Mouse (Mus musculus): ENCODE data around the gene Rab3a. TPM values are rescaled to one million over a fixed set of nuclear protein-coding genes. Genes with fewer than 3 reads are reported as not detected.

Rab3a gene
- total RNA-seq, 4 experiments from 2014 or later = 46.3 to 60.7 (median 50.6) TPM

DNA sequence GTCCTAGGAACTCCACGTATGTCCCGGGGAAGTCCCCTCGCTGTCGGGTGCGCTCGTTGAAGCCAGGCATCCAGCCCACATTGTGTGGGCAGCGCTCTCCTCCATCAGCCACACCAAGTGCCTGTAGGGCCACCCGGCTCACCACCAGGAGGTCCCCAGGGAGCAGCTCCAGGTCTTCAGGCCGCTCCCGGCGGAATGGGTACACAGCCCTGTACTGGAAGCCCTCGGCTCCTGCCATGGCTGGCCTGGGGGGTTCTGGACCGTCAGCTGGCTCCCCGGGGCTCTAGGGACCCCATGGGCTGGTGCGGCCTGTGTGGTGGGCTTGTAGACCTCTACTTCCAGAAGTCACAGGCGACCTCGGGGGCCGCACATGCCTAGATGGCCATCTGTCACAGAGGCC, 20.3 kb downstream of the Rab3a start:
- DNase-seq (ENCODE audit: low spot score) = no peak

DNA sequence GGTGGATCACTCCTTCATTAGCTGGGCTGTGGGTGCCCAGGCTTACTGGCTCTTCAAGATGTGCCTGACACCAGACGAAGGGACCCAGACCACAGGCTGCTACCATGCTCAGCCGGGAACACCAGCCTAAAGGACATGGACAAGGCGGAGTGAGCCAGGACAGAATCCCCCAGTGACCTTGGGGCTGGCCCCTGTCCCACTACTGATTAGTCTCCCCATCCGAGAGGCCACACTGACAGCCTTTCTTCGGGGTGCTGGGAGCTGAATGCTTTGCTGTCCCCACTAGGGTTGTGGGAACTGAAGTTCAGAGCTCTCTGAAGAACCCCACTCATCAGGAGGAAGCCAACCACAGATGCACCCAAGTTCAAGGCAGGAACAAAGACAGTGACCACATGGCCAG, 20.7 kb downstream of the Rab3a start:
- no peak for DNase-seq (ENCODE audit: low spot score)

DNA sequence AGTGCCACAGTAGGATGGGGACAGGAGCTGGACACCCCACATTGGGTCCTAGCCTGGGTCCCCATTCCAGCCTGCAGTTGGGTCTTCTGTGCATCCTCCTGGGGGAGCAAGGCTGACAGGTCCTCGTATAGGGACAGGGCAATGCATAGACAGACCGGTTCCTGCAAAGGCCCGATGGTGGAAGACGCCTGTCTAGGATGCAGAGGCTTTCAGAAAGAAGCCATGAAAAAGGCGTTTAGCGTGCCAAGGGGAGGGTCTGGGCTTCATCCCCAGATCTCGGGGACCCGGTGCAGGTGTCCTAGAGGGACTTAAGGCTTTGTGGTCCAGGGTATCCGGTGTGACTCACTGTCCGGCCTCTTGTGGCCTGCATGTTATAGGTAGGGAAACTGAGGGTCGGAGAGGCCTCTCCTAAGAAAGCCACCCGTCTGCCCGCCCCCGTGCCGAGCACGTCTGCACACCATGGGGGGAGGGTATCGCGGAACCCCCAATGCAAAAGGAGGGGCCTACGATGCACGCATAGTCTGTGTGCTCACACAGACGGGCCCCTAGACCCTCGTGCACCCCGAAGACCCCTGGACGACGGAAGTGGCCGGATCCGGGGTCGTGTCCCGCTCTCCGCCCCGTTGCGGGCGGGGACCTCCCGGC, 21.5 kb downstream of the Rab3a start:
- DNase-seq (ENCODE audit: low spot score) = no peak

DNA sequence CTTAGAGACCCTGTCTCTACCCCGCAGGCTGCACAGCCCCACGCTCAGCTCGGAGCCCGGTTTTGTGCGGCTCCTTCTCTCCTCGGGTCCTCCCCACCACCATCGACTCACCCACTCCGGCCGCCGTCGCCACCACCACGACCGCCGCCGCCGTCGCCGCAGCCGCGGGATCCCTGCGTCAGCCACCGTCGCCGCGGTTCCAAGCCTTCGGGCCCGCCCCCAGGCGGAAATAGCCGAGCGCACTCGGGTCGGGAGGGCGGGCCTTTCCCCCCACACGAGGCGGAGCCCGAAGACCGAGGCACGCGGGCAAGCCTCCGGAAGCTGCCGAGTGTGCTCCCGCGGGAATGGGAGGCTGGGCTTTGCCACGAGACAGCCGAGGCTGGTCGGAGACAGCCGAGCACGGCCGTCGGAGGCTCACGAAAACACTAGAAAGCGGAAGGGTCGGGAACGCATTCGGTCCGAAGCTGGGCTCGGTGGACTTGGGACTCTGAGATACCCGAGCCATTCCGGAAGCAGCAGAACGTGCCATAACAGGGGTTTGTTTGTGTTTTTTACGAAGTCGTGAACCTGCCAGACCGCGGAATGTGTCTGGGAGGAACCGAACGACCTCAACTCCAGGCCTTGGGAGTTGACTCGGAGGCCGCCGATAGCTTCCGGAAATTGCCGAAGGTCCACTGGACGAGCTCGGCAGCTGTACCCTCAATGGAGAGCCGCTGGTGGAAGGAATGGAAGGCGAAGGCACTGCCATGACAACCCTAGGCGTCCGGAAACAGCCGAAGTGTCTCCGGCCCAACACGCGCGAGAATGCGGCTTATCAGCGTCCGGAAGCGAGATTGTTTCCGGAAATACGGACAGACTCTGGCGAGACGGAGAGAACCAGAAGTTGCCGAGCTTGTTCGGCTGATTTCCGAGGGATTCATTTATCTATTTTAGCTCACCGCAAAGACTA, 22.3 kb downstream of the Rab3a start, which contains the start of gene Pik3r2:
Gene Pik3r2, minus strand, starts transcription at position 218 of the 949 bp plus-strand sequence.
- peak; percentile 96 for DNase-seq (ENCODE audit: low spot score)

DNA sequence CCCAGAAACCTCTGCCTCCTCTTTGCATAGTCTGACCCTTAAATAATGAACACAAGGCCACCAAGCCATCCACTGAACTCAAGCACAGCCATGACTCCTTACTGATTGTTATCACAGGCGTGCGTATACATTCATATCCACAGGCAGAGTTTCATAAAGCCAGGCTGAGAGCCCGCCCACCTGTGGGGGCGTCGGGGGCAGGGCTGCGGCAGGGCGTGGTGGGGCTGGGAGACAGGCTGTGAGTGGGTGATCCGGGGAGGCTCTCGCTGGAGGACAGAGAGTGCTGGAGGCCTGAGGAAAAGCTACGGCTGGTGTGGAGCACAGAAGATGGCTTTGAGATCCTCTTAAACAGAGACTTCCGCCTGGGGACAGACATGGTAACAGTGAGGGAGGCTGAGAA, 25.6 kb downstream of the Rab3a start:
- DNase-seq (ENCODE audit: low spot score) = no peak

DNA sequence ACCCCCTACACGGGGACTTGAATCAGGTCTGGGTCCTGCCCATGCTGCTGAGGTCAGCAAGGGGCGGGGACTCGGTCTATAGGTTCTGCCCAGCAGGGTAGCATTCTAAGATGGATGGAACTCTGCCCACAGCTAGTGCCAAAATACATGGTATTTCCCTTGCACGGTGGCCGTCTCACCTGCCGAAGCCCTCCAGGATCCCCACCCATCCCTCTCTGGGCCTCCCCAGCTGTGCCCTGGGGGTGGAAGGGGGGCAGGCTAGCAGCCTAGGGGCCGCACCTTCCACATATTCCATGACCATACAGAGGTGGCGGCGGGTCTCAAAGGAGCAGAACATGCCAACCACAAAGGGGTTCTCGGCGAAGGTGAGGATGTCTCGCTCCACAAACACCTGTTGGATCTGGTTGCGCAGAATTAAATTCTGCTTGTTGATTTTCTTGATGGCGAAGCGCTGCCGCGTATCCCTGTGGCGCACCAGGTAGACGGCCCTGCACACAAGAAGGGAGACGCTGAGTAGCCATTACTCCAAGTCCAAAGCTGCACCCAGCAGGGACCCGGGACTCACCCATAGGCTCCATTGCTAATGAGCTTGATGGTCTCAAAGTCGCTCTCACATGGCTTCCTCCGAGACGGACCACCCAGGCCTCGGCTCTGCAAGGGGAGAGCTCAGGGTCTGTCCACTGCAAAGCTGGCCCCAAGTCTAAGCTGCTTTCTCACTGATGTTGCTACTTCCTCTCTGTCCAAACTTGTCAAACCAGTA, 32.0 kb downstream of the Rab3a start:
- no peak for DNase-seq (ENCODE audit: low spot score)

DNA sequence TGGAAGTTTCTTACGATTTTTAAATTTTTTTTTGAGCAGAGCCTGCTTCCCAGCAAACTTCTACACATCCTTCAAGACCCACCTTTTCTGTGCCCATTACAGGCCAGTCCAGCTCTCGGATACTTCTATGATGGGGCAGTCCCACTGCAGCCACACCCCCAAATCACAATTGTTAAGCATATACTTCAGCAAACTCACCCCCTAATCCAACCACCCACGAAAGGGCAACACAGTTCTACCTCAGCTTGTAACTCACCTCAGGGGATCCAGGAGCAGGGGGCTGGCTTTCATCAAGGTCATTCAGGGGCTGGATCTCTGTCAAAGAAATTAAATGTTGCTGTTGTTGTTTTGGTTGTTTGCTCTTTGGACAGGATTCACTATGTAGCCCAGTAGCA, 32.6 kb downstream of the Rab3a start:
- DNase-seq (ENCODE audit: low spot score) = no peak

DNA sequence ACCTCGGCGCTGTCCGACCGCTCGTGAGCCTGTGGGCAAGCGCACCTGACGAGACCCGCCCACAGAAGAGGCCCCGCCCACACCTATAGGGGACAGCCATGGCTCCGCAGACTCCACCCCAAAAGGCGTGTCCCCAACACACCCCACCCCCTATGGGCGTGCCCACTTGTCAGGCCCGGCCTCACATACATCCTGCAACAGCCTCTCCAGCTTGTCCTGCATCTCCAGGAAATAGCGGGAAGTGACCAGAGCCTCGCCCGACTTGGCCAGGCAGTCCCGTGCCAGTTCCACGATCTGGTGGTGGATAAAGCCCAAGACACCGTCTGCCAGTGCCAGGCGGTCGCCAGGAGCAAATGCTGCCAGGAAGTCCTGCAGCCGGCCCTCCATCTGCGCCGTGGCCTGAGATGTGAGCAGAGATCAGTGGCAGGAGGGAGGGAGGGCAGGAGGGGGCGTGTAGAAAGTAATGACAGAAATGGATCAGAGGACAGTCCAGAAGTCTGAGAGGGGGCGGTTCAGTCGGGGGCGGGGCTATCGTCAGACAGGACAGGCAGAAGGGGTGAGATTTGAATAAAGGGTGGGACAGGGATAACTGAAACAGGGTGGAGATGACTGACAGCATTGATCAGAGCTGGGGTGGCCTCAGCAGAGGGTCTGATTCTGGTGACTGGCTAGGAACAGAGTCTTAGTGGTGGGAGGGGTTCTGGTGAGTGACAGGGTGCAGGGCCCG, 33.6 kb downstream of the Rab3a start:
- DNase-seq (ENCODE audit: low spot score) = no peak

DNA sequence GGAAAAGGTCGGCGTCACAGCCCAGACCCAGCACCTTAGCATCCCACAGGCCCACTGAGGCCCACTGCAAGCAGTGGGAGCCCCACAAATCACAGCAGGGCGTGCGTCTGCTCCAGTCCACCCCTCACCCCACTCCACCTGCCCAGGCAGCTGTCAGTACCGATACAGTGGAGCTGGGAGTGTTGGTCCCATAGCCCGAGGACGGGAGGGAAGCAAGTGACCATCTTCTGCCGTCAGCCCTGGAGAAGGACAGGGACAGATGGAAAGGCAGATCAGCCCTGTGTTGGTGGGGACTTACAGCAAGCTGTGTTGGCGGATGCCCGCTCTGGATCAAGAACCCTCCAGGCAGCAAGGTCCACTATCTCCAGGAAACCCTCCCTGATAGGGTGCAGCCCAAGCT, 34.6 kb downstream of the Rab3a start:
- no peak for DNase-seq (ENCODE audit: low spot score)

DNA sequence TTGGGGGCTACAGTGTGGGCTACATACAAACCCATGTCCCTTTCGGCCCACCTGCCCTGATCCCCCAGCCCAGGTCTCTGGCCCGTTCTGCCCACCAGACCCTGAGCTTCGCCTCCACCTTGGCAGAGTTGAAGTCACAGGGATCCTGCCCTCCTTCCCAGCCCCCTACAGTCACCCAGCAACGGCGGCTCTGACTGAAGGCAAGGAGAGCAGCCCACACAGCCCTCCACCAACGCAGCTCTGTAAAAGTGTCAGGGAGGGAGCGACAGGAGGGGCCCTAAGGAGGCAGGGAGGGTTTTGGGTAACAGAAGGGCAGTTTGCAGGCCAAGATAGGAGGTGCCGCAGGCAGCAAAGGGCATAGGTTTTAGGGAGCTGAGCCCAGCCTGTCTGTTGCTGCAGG, 36.4 kb downstream of the Rab3a start:
- DNase-seq (ENCODE audit: low spot score) = no peak

DNA sequence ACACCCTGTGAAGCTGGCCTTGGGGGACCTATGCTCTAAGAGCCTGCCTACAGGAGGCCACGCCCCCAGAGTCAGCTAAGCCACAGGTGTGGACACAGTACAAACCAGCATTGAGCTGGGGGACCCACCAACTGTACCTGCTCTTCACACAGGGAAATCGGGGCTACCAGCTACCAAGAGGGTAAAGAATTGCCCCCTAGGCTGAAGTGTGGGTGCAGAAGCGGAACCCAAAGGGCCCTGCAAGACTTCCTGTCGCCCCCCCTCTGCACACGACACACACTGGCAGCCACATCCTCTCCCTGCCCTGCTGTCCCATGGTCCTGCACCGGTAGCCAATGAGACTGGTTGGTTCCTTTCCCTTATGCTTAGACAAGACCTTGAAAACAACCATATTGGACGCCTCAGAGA, 36.8 kb downstream of the Rab3a start:
- DNase-seq (ENCODE audit: low spot score) = no peak

DNA sequence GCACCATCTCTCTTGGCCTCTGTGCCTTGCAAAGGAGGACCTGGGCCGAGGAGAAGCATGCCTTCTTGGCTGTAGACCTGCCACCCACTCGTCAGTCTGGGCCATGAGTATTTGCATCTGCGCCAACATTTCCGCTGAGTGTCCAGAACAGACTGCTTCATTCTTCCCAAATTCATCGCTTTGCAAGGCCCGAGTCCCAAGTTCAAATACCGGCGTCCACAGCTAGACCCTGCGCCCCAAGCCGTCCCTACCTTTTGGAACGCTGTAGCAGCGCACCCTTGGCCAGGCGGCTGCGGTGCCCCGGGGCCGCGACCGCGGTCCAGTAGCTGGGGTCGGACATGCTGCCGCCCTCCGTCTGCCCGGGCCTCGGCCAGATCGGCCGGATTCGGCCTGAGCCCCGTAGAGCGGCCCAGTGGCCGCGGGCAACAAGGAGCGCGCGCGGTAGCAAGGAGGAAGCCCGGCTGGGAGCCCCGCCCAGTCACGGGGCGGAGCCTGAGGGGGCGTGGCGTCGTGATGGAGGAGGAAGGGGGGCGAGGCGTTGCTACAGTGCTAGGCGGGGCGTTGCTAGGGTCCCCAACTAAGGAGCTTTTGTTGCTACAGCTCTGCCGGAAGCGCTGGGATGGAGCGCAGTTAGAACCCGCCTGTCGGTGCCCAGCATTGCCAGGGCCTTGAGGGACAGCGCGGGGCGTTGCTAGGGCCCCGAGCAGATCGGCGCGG, 37.7 kb downstream of the Rab3a start:
- DNase-seq (ENCODE audit: low spot score) = peak; percentile 95

DNA sequence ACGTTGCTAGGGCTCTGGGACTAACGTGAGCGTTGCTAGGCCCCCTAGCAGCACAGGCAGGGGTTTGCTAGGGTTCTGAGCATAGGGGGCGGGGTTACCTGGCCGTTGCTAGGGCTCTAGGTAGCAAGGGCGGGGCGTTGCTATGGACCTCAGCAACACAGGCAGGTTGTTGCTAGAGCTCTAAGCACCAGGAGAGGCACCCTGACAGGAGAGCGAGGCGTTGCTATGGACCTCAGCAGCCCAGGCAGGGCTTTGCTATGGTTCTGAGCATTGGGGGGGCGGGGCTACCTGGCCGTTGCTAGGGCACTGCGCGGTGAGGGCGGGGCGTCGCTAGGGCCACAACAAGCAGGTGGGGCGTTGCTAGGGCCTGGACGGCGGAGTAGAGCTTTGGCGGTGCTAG, 38.2 kb downstream of the Rab3a start:
- no peak for DNase-seq (ENCODE audit: low spot score)

DNA sequence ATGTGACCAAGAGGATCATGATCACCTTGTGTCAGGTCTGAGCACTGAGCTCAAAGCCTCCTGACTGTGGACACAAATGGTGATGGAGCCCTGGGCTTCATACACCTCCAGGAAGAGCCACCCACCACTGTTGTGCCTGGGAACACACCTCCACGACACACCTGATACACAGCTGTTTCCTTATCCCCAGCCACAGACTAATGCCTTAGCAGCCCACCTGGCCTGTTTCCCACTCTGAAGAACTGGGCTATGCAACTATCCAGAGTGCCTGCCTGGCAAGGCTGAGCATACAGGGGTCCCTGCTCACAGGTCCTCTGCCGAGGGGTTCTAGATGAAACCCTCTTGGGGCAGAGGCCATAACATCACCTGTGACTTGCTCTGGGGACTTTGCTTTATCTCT, 39.7 kb downstream of the Rab3a start:
- DNase-seq (ENCODE audit: low spot score) = no peak

DNA sequence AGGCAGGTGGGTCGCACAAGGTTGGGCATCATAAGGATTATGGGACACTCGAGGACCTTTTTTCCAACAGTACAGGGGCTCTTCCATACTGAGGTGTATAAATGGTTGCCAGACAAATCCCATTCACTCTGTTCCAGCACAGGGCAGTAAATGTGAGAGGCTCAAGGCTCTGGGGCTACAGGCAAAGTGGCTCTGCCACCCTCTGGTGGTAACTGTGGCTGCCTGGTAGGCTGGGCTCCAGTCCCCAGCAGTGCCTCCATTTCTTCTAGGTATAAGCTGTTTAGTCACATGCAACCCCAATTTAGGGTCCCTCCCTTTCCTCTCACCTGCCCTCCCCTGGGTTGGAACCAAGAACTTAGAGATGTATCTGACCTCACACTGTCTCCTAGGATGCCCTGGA, 40.9 kb downstream of the Rab3a start:
- DNase-seq (ENCODE audit: low spot score) = no peak

DNA sequence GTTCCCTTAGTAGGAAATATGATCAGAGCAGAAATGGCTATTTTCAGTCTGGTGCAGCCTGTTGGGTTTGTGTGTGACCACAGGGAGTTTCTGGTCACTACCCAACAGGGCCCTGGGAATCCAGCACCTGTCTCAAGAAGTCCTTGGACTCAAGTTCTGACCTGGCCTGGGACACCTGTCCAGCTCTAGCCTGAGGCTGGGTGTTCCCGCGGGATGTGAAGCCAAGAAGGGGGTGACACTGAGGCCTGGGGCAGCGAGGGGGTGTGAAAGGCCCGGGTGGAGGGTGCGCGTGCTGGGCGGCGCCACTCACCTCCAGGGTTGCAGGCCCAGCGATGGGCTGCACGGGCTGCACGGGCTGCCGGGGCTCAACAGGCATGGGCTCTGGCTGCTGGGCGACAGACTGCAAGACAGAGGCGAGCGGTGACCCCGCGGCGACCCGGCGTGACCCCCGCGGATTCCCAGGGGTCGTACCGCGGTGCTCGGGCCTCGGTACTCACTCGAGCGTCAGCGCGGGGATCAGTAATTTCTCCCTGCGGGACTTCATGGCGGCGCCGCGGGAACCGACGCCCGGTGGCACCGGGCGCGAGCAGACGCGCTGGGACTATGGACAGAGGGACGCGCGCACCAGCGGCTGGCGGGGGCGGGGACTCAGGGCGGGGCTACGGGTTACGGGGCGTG, 42.1 kb downstream of the Rab3a start:
- no peak for DNase-seq (ENCODE audit: low spot score)

DNA sequence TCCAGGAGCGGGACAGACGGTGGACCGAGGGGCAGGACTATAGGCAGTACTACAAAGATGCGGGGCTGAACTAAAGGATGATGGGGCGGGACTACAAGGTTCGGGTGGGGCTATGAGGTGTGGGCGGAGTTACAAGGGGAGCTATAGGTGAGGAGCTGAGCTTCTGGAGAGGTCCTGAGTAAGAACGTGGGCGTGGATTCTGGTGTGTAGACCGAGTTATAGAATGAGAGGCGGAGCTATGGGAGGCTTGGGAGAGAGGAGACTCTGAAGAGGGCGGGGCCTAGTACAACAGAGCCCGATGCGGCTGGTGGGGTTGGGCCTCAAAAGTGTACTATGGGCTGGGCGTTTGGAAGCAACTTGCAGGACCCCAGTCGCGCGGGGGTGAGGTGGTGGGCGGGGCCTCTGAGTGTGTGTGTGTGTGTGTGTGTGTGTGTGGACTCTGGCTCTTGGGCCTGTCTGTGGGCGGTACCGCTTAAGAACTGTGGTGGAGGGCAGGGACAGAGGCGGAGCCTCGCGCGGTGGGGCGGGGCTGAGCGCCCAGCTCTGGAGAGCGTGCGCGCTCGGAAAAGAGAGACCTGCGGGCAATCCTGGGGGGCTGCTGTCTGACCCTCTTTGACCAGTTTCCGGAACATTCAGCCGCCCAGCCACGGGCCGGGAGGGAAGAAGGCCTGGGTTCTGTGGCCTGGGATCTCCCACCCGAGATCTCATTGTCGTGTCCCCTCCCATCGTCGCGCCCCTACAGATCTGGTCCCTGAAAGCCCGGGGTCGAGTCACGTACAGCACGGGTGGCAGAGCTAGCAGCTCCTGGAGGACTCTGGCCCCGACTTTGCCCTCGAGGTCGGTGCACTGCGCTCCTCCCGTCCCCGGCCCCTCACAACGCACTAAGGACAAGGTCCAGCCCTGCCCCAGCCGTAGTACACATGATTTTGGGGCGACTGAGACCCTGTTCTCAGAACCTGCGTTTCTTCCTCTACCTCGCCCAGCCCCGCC, 42.9 kb downstream of the Rab3a start:
- DNase-seq (ENCODE audit: low spot score) = peak; percentile 81

DNA sequence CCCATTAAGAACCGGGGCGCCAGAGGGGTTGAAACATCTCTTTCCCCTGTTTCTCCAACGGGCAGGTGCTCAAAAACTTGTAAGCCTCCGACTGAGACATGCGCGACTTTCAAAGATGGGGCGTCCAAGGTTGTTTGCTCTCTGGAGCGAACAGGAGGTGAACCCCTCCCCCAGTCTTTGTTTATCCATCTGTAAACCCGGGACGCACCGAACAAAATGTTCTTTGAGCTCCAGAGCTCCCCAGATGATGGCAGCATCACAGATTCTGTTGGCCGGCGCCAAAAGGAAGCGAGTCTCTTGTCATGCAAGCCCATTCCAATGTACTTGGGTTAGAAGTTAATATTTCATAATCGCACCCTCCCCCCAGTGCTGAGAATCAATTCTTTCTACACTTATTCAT, 43.8 kb downstream of the Rab3a start:
- no peak for DNase-seq (ENCODE audit: low spot score)

DNA sequence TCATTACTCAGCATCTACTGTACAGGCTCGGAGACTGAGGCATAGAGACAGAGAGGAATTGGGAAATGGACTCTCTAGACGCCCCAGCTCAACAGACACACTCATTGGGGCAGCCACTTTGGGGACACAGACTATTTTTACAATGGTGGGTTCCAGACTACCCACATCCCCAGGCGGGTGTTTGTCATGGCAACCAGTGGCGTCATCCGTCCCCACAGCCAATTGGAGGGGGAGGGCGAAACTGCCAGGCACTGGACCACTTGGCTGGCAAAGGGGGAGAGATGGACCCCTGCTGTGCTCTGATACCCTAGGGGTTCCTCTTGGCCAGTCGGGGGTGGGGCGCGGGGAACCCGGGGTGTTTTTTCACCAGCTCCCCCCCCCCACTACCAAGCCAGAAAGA, 46.2 kb downstream of the Rab3a start:
- no peak for DNase-seq (ENCODE audit: low spot score)

All from heart, adult 8-10 months (tissue).